Mouse (Mus musculus): ENCODE results near the gene A530032D15Rik. TPM values are rescaled to one million over a fixed set of nuclear protein-coding genes. Genes with fewer than 3 reads are reported as not detected.

The A530032D15Rik gene
- polyA plus RNA-seq, 1 experiment from 2014 or later: not detected

Other genes starting within 250 kb of the A530032D15Rik start
- gene Slc16a14, start 174.7 kb downstream of the A530032D15Rik start, polyA plus RNA-seq (2015; fragmentation: Nextera tagmentation; extraction: Ambion mirVana): 0.19 and 0.23 TPM in 2 replicates
- not detected in 2 replicates for gene Gm10553, start 9.7 kb downstream of the A530032D15Rik start, polyA plus RNA-seq (2015; fragmentation: Nextera tagmentation; extraction: Ambion mirVana)
- gene C130026I21Rik, start 160.7 kb upstream of the A530032D15Rik start, polyA plus RNA-seq (2015; fragmentation: Nextera tagmentation; extraction: Ambion mirVana): 0.43 and 0.82 TPM in 2 replicates

All from intestine, embryonic 15.5 days (tissue).